Mouse (Mus musculus): ENCODE results near the gene Tppp. TPM values are rescaled to one million over a fixed set of nuclear protein-coding genes. Genes with fewer than 3 reads are reported as not detected.

Gene Tppp
- 0.11 and 0.31 TPM in 2 replicates for polyA plus RNA-seq (2012; ENCODE audit: insufficient read depth, insufficient read length, missing spikeins)

- Histone ChIP-seq H3K27ac (ENCODE audit: insufficient read depth, low read depth, low read length) (no peak within 1 kb of the TSS), H3K4me1 (ENCODE audit: control insufficient read depth, insufficient read depth, low read length) (peaks cover 3% of the 10 kb centered on the region; the same call in 1 of the 2 replicates), H3K4me3 (ENCODE audit: insufficient read depth, low read length) (peak within 1 kb of the TSS; percentile 60)
- no peak for TF ChIP-seq CTCF (IDR thresholded peaks at IDR 0.05; ENCODE audit: low read depth, low read length)
- no peak for TF ChIP-seq POLR2A (IDR thresholded peaks at IDR 0.05; ENCODE audit: borderline replicate concordance, low read depth, low read length)
Measured at GRCm38 (mm10) chr13:74008948-74009718, at the start of gene Tppp. TSS of gene Tppp (plus strand) at chr13:74009407.

GRCm38 (mm10) chr13:73960117-73960652 lies 49.0 kb upstream of the Tppp start:
- TF ChIP-seq CTCF (IDR thresholded peaks at IDR 0.05; ENCODE audit: low read depth, low read length) (no peak), POLR2A (IDR thresholded peaks at IDR 0.05; ENCODE audit: borderline replicate concordance, low read depth, low read length) (no peak)
- no peak overlapping the region for H3K4me3 ChIP-seq (ENCODE audit: insufficient read depth, low read length)
- H3K27ac ChIP-seq (ENCODE audit: insufficient read depth, low read depth, low read length) = no peak overlapping the region
- H3K4me1 ChIP-seq (ENCODE audit: control insufficient read depth, insufficient read depth, low read length) = no peaks in the 10 kb centered on the region

GRCm38 (mm10) chr13:73961177-73961576 lies 48.0 kb upstream of the Tppp start:
- Histone ChIP-seq H3K4me3 (ENCODE audit: insufficient read depth, low read length) (no peak overlapping the region), H3K4me1 (ENCODE audit: control insufficient read depth, insufficient read depth, low read length) (no peaks in the 10 kb centered on the region), H3K27ac (ENCODE audit: insufficient read depth, low read depth, low read length) (no peak overlapping the region)
- no peak for TF ChIP-seq CTCF (IDR thresholded peaks at IDR 0.05; ENCODE audit: low read depth, low read length)
- TF ChIP-seq POLR2A (IDR thresholded peaks at IDR 0.05; ENCODE audit: borderline replicate concordance, low read depth, low read length) = no peak

GRCm38 (mm10) chr13:73963551-73963950 lies 45.7 kb upstream of the Tppp start, which contains the start of gene Zdhhc11:
TSS of gene Zdhhc11 (plus strand) at chr13:73963851.
- TF ChIP-seq CTCF (IDR thresholded peaks at IDR 0.05; ENCODE audit: low read depth, low read length) = no peak
- no peak for TF ChIP-seq POLR2A (IDR thresholded peaks at IDR 0.05; ENCODE audit: borderline replicate concordance, low read depth, low read length)
- Histone ChIP-seq H3K27ac (ENCODE audit: insufficient read depth, low read depth, low read length) (no peak within 1 kb of the TSS), H3K4me3 (ENCODE audit: insufficient read depth, low read length) (no peak within 1 kb of the TSS), H3K4me1 (ENCODE audit: control insufficient read depth, insufficient read depth, low read length) (no peaks in the 10 kb centered on the region)

GRCm38 (mm10) chr13:73970545-73971448 lies 38.4 kb upstream of the Tppp start:
- no peak overlapping the region for H3K27ac ChIP-seq (ENCODE audit: insufficient read depth, low read depth, low read length)
- H3K4me1 ChIP-seq (ENCODE audit: control insufficient read depth, insufficient read depth, low read length) = no peaks in the 10 kb centered on the region
- H3K4me3 ChIP-seq (ENCODE audit: insufficient read depth, low read length) = no peak overlapping the region
- TF ChIP-seq POLR2A (IDR thresholded peaks at IDR 0.05; ENCODE audit: borderline replicate concordance, low read depth, low read length) (no peak), CTCF (IDR thresholded peaks at IDR 0.05; ENCODE audit: low read depth, low read length) (peak; percentile 96)

- TF ChIP-seq POLR2A (IDR thresholded peaks at IDR 0.05; ENCODE audit: borderline replicate concordance, low read depth, low read length) (no peak), CTCF (IDR thresholded peaks at IDR 0.05; ENCODE audit: low read depth, low read length) (no peak)
- Histone ChIP-seq H3K27ac (ENCODE audit: insufficient read depth, low read depth, low read length) (no peak overlapping the region), H3K4me1 (ENCODE audit: control insufficient read depth, insufficient read depth, low read length) (no peaks in the 10 kb centered on the region), H3K4me3 (ENCODE audit: insufficient read depth, low read length) (no peak overlapping the region)
Measured at GRCm38 (mm10) chr13:73974523-73974922, 34.7 kb upstream of the Tppp start.

- no peak overlapping the region for H3K27ac ChIP-seq (ENCODE audit: insufficient read depth, low read depth, low read length)
- TF ChIP-seq CTCF (IDR thresholded peaks at IDR 0.05; ENCODE audit: low read depth, low read length) (no peak), POLR2A (IDR thresholded peaks at IDR 0.05; ENCODE audit: borderline replicate concordance, low read depth, low read length) (no peak)
- no peak overlapping the region for H3K4me3 ChIP-seq (ENCODE audit: insufficient read depth, low read length)
- H3K4me1 ChIP-seq (ENCODE audit: control insufficient read depth, insufficient read depth, low read length) = no peaks in the 10 kb centered on the region
Measured at GRCm38 (mm10) chr13:73976935-73977334, 32.3 kb upstream of the Tppp start.

GRCm38 (mm10) chr13:73990325-73990724 lies 18.9 kb upstream of the Tppp start:
- Histone ChIP-seq H3K4me3 (ENCODE audit: insufficient read depth, low read length) (no peak overlapping the region), H3K27ac (ENCODE audit: insufficient read depth, low read depth, low read length) (no peak overlapping the region), H3K4me1 (ENCODE audit: control insufficient read depth, insufficient read depth, low read length) (no peaks in the 10 kb centered on the region)
- TF ChIP-seq CTCF (IDR thresholded peaks at IDR 0.05; ENCODE audit: low read depth, low read length) = no peak
- no peak for TF ChIP-seq POLR2A (IDR thresholded peaks at IDR 0.05; ENCODE audit: borderline replicate concordance, low read depth, low read length)

GRCm38 (mm10) chr13:73990761-73991160 lies 18.4 kb upstream of the Tppp start:
- no peak overlapping the region for H3K27ac ChIP-seq (ENCODE audit: insufficient read depth, low read depth, low read length)
- H3K4me1 ChIP-seq (ENCODE audit: control insufficient read depth, insufficient read depth, low read length) = no peaks in the 10 kb centered on the region
- H3K4me3 ChIP-seq (ENCODE audit: insufficient read depth, low read length) = no peak overlapping the region
- TF ChIP-seq POLR2A (IDR thresholded peaks at IDR 0.05; ENCODE audit: borderline replicate concordance, low read depth, low read length) = no peak
- TF ChIP-seq CTCF (IDR thresholded peaks at IDR 0.05; ENCODE audit: low read depth, low read length) = no peak

All from bone marrow macrophage, adult 2 months (primary cell).